Mouse (Mus musculus) v-Abl transformed pro-B cells (cell line): ENCODE data around the gene Zgpat.

Experiments
- in situ Hi-C, 2 experiments: fragments of 400-800 bp; cut with MboI; formaldehyde crosslinking; loops; one replicate each; pipeline ENCODE4 v1.15.1; 2025; ENCODE audit not compliant: unreplicated experiment in 2 of 2

The Zgpat gene

DNA sequence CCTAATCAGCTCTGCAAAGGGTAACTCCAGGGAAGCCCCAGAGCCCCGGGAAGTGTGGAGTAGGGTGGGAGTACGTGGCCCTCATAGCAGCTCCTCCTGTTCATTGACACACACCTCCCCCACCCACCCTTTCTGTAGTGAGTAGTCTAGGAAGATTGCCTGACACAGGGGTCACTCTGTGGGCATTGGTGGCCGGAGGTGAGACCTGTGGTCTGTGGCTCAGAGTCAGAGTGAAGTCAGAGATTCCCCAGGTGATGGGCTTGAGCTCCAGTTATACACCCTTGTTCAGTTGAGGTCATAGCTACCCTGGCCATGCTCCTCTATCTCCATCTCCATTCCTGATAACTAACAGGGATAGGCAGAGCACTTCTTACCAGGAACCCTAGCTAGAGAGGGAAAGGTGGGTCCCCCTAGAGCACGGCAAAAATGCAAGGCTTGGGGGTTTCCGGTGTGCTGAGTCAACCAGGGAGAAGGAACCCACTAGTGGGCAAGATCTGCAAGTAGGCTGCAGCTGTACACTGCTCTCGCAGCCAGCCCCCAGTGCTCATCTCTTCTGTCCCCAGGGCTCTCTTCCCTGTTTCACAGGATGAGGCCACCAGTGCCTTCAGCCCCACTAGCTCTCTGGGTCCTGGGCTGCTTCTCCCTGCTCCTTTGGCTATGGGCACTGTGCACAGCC lies 17.0 kb downstream of the Zgpat start:
- in situ Hi-C loops, result no loop called here

DNA sequence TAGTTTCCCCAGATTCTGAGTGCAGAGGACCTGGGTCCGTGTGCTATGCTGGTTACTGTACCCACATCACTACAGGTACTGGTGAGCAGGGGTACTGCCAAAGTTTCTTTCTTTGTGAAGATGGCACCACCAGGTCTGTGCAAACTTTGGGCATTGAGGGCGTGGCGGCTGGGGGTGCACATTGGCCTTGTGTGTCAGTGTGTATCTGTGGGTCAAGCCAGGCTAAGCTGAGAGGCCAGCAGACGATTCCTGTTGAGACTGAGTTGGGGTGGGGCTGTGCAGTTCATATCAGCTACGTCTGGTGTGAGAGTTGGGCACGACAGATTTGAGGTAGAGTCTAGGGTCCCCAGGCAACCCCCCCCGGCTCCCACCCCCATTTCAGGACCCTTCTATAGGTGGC lies 19.7 kb downstream of the Zgpat start:
- in situ Hi-C loops, result no loop called here

DNA sequence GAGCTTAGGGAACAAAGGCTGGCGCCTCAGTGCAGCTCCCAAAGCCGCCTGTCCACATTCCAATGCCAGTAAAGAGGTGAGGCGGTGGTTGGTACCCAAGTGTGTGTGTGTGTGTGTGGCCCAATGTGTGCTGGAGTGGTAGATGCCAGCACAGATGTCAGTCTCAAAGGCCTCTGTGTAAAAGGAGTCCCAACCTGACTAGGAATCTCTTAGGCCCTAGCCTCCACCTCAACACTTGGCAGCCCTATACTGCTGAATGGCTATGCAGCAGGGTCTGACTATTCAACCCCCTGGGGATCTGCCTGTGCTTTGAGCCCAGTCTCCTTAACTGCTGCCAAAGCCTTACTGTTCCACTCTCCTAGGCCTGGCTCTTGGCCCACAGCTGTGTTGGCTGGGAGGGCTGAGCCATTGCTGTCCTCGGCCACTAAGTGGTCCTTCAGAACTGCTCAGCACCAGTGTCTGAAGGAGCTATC lies 20.2 kb downstream of the Zgpat start:
- in situ Hi-C loops, result no loop called here

DNA sequence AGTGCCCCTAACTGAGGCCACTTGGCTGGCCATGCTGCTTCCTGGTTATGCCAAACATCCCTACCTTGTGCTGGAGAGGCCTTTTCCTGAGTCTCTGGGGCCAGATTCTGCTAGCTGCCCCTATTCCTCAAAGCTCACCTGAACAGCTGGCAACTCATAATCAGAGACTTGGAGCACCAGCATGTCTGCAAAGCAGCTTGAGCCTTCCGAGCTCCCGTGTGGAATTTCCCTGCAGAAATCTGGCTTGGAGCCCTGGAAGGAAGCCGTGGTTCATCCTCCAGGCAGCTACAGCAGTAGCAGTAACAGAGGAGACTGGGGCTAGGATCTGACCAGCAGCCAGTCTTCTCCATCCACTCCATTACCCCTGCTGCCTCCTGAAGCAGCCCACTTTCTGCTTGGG lies 21.2 kb downstream of the Zgpat start:
- in situ Hi-C loops, result no loop called here

DNA sequence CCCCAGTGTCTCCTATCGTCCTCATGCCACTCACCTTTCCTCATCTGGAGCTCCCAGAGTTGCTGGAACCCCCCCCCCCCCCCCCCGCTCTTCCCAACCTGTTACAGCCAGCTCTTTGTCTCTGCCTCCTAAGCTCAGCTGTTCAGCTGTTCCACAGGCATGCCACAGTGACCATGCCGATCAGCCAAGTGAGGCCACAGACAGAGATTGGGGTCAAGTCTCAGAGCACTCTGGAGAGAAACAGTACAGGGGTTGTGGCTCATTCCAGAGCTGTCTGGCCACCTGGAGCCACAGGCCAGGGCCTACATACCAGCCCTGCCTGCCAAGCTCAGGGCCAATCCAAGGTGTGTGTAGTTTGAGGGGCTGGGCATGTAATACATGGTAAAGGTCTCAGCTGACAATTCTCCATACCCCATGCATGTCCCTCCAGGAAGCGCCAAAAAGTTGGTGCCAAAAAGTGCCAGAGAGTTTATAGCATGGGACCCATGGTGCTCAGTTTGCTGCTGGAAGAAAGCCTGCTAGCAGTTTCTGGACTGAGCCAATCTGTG lies 22.0 kb downstream of the Zgpat start:
- in situ Hi-C loops, result no loop called here

DNA sequence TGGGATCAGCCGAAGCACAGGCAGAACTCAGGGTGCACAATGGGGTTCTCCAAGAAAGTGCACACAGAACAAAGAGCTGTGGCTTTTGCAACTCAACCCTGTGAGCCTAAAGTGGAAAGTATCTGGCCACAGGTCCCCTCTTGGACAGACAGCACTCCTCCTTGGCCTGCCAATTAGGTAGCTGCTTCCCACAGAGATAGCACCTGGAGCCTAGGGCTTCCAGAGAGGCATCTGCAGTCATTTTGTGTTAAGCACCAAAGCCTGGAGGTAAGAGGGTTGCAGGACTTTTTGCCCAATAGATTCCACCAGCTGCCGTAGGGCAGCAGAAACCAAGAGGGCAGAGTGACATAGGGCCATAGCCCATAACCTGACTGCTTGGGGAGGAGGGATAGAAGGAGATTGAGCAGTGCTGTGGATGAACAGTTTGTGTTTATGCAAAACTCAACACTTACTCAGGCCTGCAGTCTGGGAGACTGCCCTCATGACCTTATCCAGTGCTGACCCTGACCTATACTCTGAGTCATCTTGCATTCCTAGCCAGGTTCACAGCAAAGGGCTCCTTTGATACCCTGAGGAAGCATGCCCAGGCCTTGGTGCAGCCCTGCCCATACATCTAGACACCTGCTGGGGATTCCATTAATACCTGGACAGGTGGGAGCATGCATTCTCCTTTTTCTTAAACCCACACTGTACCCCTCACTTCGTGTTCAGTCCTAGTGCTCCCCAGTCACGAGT lies 25.6 kb downstream of the Zgpat start:
- in situ Hi-C loops, result loop anchor here (5.0 to 10.0 kb wide), 4 partner anchors 192 to 287 kb away; partner anchors contain the start of genes Prpf6 (in 1 of the 2), Sox18 (in 1 of the 2), Uckl1 (in 1 of the 2) and Zfp512b (in 1 of the 2)

DNA sequence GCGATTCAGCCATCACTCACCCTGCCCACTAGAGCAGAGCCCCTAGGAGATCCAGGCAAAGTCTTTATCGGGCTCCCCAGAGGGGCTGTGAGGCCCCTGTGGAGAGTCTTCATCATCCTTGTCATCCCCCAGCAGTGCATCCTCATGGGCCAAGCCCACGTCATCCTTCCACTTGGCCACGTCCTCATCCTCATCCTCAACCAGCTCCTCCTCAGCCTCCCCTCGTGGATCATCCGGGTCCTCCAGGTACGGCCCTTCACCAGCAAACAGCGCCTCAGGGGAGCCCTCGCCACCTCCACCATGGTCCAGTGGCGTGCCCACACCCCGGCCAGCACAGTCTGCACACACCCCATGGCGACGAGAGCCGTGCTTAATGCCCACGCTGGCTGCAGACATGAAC lies 26.3 kb downstream of the Zgpat start:
- in situ Hi-C loops, result loop anchor here (5.0 to 10.0 kb wide), 4 partner anchors 191 to 286 kb away; partner anchors contain the start of genes Prpf6 (in 1 of the 2), Sox18 (in 1 of the 2), Uckl1 (in 1 of the 2) and Zfp512b (in 1 of the 2)

DNA sequence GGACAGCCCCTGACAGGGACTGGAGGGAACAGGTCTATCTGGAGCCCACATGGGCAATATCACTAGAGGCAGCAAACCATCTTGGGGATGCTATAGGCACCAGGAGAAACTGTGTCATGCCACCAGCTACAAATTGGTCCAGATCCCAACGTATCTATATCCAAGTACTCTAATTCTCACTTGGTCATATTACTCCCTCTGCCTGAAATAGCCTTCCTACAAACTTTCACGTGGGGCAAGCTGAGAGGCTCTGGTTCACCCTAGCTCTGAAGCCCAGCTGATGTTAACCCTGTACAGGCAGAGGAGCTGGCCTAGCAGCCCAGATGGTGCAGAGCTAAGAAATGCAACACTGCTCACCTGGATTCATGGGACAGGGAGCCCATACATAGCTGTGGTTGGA lies 26.8 kb downstream of the Zgpat start:
- in situ Hi-C loops, result loop anchor here (5.0 to 10.0 kb wide), 4 partner anchors 191 to 286 kb away; partner anchors contain the start of genes Prpf6 (in 1 of the 2), Sox18 (in 1 of the 2), Uckl1 (in 1 of the 2) and Zfp512b (in 1 of the 2)

DNA sequence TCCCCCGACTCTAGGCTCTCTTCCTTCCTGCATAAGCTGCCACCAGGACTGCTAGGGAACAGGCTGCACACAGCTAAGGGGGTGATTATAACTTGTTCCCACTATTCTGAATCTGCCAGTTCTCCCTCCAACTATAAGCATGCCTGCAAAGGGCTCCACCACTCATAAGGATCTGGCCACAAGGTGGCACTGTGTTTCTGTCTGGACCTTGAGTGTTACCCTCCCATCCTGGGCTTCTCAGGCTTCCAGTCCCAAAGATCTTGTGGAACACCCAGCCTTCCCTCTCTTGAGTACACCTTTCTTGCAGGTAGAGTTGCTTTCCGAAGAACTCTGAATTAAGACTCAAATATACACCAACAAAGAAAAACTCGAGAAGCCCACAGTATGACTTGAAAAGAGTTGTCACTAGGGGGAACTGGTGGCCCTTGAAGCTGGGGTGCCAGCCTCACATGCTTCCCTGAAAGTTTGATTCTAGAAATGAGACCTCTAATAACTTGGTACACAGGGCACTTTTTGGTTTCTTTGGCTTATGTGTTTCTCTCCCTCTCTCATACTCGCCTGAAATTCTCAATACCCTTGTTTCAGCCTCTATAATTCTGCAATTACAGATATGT lies 28.0 kb downstream of the Zgpat start:
- in situ Hi-C loops, result loop anchor here (5.0 to 10.0 kb wide), 4 partner anchors 190 to 285 kb away; partner anchors contain the start of genes Prpf6 (in 1 of the 2), Sox18 (in 1 of the 2), Uckl1 (in 1 of the 2) and Zfp512b (in 1 of the 2)

DNA sequence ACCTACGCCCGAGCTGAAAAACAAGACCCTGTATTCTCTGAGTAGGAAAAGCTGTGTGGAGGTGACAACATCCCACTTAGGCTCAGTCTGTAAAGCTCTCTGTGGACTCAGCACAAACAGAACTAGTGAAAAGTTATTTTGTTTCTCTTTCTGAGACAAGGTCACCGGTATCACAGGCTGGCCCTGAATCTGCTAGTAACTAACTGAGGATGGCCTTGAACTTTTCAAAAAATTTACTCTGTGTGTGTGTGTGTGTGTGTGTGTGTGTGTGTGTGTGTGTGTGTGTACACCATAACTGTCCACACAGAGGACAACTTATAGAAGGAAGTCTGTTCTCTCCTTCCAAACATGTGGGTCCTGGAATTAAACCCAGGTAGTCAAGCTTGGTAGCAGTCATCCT lies 29.4 kb downstream of the Zgpat start:
- in situ Hi-C loops, result loop anchor here (5.0 to 10.0 kb wide), 4 partner anchors 188 to 283 kb away; partner anchors contain the start of genes Prpf6 (in 1 of the 2), Sox18 (in 1 of the 2), Uckl1 (in 1 of the 2) and Zfp512b (in 1 of the 2)

DNA sequence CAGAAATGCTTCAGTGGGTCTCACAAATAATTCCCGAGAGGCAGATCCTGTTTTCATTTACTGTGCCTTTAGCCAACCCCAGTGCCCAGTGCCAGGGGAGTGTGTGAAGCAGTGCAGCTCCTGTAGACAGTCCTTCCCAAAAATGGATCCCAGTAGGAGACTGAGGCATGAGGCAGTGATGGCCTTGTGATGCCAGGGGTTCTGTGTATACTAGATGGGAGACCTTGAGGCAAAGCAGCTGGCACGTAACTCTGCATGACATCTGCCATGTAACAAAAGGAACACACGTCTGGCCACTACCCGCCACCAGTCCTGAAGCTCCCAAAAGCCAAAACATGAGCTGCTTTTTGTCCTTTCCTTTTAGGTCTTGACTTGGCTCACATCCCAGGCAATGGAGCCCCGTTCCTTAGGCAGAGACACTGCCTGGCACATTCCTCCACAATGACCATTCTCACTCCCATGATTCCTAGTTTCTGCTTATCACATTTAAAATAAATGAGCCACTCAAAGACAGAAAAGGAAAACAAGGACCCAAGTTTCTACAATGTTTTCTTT lies 32.6 kb downstream of the Zgpat start:
- in situ Hi-C loops, result loop anchor here in 1 of 2 experiments (10.0 kb wide), 1 partner anchor 278 kb away; the partner anchor contains the start of gene Sox18

DNA sequence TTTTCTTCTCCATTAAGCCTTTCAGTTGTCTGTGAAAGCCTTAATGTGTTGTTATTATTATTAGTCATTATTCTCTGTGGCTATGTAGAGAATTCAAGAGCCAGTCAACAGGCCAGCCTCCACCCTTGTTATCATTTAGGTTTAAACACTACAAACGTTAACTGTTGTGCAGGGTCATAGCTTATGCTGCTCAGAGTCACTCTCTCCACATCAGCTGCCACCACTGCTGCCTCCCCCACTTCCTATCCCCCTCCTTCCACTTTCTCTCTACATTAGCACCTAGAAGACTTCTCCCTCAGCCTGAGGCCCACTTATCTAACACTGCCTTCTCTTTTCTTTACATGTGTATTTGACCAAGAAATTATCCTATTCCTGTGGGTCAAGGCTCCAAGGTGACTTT lies 36.8 kb downstream of the Zgpat start:
- in situ Hi-C loops, result no loop called here

DNA sequence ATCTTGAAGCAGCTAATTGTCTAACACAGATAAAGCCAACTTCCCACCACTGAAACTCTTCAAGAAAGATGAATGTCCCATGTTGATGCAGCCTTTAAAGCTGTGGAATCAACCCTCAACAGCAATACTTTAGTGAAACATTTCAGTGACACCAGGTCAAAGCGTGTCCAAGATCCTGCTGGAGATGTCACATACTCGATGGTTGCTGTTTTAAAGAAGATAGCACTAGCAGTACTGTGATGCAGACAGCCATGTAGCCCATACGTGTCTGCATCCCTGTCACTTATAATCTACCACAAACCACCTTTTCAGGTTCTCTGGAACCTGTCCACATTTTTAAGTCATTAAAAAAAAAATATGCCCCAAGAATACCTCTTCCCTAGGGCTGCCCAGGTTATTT lies 39.0 kb downstream of the Zgpat start:
- in situ Hi-C loops, result no loop called here

DNA sequence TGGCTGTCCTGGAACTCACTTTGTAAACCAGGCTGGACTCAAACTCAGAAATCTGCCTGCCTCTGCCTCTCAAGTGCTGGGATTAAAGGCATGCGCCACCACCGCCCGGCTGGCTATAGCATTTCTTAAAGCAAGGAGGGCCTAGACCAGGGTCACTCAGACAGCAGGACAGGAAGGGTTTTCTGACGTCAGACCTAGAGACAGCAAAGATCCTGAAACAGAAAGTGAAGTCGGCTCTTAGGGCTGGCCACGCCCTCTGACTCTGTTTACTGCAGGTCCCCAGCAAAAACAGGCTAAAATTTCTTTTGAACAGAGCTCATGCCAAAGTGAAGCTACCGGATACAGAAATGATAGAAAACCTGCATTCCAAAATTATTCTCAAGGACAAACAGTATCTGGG lies 44.9 kb downstream of the Zgpat start:
- in situ Hi-C loops, result loop anchor here (5.0 kb wide), 1 partner anchor 83 kb away; the partner anchor contains the start of gene Abhd16b (in 2 of the 2)

DNA sequence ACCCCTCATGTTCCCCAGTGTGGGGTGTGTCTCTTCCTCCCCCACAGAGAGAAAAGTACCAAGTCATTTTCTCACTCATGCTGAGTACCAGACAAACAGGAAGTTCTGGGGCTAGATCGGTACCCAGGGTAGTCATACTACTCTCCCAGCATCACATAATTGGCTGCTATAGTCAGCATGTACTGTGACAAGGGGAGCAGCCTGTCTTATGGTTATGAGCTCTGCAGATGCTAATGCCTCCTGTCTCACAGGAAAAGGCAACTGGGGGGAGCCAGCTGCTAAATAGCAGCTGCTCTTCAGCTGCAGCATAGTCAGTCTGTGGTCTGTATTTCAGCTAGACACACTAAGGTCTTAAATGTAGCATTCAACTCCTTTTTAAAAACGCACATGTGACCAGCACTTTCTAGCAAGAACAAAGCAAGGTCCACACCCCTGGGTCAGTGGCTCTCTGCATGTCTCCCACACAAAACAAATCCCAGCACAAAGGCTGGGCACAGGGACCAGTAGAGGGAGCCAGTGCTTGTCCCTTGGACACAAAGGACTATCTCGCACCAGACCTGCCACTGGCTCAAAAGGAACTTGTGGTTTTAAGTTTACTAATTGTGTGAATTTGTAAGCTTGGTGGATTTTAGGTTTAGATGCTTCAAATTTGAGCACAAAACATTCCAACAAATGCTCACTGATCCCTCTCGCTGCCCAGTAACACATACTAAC lies 46.2 kb downstream of the Zgpat start:
- in situ Hi-C loops, result loop anchor here in 1 of 2 experiments (5.0 kb wide), 1 partner anchor 81 kb away; the partner anchor contains the start of gene Abhd16b

DNA sequence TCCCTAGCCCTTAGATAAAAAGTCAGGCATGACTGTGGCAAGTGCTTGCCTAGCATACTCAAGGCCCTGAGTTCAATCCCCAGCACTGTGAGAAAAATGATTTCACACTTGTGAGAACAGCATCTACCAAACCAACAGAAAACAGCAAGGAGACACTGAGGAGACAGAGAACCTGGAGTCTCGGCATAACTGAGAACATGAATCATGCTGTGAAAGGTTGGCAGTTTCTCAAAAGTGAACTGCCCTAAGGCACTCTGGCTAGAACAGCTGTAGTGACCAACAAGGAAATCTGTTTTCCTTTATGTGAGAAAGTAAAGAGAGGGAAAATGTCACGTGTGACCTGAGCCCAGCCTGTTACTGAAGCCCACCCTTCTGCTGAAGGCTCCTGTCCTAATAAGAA lies 48.4 kb downstream of the Zgpat start:
- in situ Hi-C loops, result loop anchor here in 1 of 2 experiments (5.0 kb wide), 1 partner anchor 79 kb away; the partner anchor contains the start of gene Abhd16b

DNA sequence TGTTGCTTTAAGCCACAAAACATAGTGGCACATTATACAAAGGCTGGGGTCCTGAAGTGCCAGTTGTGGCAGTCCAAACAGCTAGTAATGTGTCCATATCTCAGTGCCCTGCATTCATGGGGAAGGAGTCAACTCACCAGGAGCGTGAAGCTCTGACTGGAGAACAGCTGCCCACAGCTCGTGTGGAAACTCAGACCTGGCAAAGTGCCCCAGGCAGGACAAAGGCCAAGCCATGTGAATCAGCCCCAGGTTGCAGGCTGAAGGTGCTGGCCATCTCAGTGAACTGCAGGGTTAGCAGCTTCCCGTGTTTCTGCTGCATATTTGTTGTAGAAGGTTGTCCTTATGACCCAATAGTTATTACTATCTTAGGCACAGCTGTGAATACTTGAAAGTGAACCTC lies 51.2 kb downstream of the Zgpat start:
- in situ Hi-C loops, result no loop called here

DNA sequence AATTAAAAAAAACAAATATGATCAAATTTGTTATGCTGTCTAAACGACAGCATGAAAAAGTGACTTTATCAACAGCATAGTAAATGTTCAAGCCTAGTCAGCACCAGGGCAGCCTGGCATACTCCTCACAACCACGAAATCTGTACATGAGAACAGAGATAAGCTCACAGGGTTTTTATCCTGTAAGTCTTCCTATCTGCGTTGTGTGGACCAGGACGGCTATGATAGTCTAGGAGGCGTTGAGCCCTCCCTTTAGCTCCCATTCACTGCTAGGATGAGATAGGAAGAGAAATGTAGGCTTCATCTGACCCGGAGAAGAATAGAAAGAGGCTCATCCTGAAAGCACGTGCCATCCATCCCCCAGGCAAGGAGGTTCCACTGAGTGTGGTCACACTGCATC lies 54.6 kb downstream of the Zgpat start:
- in situ Hi-C loops, result no loop called here

DNA sequence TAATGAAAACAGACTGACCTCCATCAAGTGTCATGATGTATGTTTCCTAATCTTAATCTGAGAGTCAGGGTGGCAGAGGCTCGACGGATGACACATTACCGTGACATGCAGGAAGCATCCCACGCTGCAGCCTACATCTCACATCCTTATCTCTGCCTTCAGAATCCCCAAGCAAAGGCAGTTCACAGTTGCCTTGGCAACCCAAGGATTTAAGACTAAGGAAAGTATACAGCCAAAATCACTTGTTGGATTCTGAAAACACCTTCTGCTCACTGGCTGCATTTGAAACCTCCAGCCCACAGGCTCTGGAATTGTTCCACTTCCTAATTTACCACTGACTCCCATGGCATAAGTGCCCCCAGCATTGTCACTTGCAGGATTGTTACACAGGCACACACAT lies 55.7 kb downstream of the Zgpat start:
- in situ Hi-C loops, result no loop called here
